Mouse (Mus musculus) A20 (cell line): ENCODE results near the gene Klhl3.

Source experiments
- DNase-seq: peaks from one replicate; pipeline ENCODE4 v3.0.0-alpha.2; 2011; ENCODE audit warnings: low read depth, low spot score

Klhl3 gene

DNA sequence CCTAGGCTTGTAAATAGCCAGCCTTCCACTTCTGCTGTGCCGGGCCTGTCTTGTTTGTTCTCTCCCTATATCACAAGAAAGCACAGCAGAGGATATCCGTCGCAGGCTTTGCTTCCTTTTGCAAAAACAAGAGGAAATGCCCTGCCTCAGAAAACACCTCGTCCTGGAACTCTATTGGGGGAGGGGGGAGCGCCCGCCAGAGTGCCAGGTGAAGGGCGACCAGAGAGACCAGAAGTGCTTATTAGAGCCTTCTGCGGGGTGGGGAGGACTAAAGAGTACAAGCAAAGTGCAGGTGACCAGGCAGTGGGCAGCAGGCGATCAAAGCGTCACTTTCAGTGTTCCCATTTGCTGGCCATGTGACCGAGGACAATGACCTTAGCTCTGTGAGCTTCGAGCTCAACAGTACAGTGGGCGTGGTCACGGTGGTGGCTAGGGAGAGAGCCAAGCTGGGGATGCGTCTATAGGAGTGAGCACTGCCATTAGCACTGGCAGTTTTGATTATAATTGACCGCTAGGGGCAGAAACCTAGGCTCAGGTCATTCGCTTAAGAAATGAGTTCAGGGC is 45.8 kb downstream of the Klhl3 start:
- no peak for DNase-seq

DNA sequence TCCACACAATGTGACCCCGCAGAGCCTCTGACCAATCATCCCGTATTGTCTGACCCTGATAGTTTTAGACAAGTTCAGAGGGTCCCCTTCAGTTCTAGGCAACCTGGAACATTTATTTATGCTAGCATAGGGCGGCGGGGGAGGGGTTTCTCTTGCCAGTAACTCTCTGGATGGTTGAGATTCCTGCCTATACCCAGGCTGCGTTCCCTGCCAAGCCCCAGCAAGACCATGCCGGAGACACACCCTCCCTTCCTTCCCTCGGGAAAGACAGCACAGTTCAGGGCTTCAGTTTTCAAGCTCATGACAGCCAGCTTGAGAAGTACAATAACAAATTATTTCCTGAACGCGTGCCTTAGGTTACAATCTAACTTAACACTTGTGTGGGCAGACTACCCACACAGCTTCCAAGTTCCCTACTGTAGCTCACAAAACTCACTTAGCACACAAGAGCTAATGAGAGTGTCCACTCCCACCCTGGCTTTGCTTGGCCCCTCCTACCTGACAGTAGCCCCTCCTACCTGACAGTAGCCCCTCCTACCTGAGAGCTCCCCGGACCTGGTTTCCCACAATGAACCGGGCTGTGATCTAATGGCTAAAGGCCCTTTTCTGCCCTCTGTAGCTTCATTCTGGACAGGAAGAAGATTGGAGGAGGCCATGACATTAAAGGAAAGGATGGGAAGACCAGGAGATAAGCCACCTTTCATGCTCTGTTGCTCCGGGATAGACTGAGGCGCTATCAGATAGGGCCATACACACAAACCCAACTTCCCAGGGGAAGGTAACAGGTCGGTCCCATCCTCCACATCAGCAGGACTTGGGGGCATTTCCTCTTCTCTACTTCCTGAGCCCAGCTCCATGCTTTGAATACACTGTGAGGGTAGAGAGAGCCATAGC is 46.6 kb downstream of the Klhl3 start:
- no peak for DNase-seq

DNA sequence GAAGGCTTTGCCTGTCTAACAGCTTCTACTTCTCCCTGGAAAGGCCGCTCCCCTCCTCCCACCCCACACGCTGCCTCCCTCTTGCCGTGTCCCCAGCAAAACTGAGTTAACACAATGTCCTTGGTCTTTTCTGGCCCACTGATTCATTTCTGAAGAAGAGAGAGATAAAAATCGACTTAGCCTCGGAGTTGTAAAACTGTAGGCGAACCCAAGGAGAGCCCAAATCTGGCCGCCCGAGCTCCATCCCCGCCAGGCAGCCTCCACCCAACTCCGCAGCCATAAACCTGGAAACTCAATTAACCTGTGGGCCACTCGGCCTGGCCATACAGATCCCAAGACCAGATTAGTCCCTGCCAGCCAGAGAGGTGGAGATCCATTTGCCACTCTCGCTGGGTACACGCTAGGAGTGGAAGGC is 47.3 kb downstream of the Klhl3 start:
- DNase-seq: no peak

DNA sequence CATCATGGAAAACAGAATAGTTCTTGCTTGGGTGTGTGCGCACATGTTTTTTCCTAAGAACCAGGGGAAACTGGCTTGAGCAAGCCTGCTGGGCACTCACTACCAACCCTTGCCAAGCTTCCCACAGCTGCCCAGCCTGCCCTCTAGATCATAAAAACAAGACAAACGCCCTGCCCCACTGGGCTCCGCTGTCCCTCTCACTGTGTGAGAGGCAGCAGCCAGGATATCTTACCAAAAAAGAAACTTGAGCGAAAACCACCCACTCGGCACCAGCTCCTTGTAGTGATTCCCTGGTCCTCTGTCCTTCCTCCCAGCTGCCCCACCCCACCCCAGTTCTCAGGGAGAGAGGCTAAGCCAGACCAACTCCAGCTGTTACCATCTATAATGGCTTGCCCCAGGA is 48.1 kb downstream of the Klhl3 start:
- DNase-seq: no peak

DNA sequence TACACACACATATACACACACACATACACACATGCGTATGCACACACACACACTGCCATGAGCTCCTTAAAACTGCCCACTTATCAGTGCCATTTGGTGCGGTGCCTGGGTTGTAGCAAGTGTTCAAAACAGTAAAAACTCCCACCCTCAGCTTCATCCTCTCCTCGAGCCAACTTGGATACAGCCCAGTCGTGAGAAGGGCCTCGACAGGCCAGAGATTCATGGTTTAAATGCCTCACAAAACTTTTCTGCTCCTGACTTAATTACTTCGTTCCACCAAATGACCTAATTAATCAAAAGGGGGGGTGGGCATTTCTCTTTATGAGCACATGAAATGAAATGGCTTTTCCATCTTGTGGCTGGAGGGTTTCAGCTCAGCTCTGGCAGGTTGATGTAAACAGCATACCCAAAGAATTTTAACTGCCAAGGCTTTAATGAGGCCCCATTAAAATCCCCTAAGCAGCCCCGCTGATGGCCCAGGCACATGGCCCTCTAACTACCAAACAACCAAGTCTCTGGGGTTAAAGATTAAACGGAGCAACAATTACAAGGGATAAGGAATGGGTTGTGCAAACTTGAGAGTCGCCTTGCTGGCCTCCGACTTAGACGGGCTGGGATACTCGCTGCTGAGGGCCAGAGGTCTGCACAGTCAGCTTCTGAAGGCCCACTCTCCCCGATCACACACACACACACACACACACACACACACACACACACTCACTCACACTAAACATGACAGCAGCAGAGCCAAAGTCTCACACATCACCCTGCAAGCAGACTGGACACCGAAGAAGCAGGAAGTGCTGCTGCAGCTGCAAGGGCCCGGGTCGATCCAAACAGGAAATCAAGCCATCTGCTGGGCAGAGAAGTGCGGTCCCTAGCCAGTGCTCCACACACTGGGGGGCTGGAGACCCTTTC is 55.2 kb downstream of the Klhl3 start:
- DNase-seq: no peak

DNA sequence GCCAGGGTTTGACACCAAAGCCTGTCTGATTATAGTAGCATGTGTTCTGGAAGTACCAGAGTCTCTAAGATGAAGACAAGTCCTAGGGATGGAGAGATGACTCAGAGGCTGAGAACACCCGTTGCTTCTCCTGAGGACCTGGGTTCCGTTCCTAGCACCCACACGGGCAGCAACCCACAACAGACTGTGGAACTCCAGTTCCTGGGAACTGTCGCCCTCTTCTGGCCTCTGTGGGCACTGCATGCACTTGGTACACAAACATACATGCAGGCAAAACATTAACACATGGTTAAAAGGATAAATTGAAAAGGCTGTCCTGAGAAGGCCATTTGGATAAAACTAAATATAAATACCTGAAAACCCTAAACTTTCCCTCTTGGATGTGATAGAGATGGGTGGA is 56.8 kb downstream of the Klhl3 start:
- peak; percentile 35 for DNase-seq

DNA sequence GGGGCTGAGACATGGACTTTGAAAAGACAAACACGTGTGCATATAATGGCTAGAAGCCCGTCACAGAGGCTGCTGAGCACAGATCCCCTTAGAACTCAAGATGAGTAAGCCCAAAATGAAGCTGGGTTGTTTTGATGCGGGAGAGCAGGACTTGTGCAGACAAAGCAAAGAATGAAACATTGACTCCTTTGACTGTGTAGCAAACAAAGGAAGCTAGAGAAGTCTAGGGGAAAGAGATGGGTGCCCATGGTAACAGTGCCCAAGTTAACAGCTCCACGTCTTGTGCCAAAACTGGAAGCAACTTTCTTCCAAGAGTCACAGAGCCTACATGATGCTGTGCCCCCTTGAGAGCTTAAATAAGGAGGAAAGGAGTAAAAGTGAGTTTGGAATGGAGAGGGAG is 59.8 kb downstream of the Klhl3 start:
- DNase-seq: no peak

DNA sequence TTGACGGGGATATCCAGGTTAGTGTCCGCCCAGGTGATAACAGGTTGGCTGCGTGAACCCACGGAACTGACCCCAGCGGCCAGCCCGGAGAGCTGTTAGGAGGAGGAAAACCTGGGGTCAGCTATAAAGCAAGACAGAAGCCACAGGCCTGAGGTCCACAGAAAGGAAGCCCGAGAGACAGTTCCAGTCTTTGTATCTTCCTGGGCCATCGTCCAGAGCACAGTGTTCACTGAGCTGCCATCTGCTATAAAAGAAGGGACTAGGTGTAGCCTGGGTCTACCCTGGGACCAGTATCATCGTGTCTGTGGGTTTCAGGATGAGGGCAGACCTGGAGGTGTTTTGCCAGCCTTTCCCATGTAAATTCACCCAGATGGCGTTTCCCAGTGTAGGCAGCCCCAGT is 61.7 kb downstream of the Klhl3 start:
- DNase-seq: no peak

DNA sequence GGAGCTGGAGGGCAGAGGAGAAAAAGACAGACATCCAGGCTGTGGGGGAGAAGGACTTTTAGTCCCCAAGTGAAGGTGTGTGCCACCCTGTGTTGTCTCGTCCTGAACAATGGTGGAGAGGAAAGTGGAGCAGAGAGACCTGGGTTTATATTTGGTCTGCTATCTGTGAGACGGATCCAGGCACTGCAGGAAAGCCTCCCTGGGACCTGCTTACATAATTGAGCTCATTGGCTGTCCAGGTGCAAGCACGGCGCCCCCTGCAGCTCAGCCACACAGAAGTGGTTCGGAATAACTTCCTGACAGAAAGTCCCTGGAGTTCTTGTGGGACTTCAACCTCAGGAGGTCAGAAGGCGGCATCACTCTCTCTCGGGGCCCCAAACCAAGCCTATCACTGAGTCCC is 62.1 kb downstream of the Klhl3 start:
- no peak for DNase-seq

DNA sequence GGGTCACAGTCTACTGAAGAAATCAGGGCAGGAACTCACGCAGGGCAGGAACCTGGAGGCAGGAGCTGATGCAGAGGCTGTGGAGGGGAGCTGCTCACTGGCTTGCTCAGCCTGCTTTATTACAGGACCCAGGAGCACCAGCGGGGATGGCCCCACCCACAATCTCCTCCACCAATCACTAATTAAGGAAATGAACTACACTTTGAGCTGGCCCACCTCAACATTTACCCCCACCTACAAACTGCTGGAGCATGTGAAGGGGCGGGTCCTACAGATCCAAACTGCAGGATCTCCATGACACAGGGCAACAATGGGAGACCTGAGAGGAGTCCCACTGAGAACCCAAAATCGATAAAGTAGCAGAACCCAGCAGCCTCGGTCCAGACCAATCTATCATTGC is 64.3 kb downstream of the Klhl3 start:
- DNase-seq: no peak

DNA sequence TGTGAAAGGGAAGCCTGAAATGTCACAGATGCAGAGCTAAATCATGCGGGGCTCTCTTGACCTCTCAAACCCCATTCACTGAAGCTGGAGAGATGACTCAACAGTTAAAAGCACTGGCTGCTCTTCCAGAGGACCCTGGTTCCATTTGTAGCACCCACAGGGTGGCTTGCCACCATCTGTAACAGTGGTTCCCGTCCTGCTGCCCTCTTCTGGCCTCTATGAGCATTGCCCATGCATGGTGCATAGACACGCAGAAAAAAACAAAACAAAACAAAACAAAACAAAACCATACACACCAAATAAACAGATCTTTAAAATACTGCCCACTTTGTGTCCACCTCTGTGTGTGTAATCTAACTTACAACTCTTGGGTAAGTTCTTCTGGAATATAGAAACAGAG is 65.3 kb downstream of the Klhl3 start:
- DNase-seq: peak; percentile 42

DNA sequence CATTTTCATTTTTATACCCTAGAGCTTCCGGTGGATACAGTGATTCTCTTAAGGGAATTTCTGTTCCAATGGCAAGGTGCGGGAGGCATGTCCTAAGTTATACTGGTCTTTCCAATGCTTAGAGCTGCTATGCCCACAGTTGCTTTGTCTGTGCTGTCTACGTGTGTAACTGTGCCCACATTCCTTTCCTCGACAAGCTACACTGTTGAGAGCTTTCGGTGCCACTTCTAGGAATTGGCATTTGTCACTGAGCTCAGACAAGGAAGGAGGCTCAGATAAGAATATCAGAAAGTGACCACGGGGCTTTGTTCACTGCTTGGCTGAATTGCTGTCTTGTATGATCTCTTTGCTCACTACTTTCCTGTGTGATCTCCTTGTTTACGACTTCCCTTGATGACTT is 67.2 kb downstream of the Klhl3 start:
- no peak for DNase-seq

DNA sequence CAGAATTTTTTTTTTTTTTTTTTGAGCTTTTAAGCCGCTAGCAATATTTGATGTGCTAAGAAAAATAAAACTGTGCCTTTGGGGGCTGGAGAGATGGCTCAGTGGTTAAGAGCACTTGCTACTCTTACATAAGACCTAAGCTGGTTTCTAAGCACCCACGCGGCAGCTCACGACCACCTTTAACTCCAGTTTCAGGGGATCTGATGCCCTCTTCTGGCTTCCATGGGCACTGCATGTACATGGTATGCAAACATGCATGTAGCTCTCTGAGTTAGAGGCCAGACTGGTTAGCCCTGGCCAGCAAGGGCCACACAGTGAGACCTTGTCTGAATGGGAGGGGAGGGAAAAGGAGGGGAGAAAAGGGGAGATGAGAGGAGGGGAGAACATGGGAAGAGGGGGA is 68.1 kb downstream of the Klhl3 start:
- peak; percentile 43 for DNase-seq

DNA sequence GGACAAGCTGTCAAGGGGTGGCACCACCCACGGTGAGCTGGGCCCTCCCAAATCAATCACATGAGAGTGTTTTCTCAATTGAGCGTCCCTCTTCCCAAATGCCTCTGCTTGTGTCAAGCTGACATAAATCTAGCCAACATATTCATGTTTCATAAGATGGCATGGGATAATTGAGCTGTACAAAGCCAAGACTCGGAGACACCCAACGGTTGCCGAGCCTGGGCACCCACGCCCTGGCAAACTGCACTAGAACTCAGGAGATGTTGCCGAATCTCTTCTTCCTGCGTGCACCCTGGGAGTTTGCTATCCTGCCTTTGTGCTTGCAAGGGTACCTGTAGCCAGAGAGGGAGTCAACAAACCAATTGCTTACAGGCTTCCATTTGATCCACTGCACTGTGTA is 70.1 kb downstream of the Klhl3 start:
- no peak for DNase-seq

DNA sequence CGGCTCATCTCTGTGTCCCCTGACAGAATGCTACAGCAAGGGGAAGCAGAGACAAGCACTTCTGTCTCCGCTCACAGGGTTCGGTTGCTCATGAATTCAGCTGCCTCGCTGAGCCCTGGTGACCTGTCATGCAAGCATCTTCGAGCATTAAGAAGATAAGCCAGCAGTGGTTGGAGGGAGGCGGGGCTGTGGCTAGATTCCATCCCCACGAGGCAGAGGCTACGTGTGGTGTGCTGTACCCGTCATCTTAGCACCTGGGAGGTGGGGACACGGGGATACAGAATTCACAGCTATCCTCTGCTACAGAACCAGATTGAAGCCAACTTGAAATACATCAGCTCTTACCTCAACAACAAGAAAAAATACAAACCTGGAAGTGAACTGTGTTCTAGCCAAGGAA is 73.3 kb downstream of the Klhl3 start:
- DNase-seq: no peak

DNA sequence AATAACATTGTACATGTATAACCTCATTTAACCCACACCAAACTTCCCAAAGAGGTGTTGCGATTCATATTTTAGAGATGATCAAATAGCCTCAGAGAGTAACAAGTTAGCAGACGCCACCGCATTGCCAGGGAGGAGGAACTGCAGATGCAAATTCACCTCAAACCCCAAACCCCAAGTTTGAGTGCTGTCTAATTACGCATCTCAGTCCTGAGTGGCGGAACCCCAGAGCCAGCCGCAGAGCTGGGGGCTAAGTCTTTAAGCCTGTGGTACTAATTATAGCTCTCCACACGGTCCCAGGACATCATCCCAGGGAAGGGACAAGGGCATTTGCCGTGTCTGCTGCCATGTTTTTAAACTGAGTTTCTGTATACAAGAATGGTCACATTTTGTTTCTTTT is 75.9 kb downstream of the Klhl3 start:
- DNase-seq: peak; percentile 66

DNA sequence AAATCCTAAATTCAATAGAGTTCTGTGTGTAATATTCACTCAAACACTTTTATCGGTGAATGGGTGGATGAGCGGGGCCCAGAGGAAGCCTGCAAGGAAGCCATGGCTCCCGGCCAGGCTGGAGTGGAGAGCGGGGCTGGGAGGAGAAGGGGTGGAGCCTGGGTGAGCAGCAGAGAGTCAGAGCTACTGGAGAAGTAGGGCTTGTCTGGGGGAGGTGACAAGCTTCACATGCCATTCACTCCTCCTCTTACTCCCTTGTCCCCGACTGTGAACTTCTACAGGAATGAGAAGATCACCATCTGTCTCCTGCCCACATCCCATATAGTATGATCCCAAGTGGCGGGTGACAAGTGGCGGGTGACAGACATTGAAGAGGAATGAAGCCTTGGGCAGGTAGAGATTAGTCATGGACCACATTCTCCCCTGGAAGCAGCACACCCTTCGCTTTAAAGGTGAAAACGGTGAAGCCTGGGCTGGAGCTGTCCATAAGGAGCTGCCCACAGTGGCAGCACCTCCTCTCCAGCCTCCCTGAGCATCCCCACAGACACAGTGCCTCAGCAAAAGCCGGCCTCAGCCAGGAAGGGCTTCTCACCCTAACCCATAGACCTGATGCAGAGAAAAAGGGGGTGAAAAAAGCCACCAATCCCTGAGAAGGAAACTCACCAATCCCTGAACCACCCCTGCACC is 77.8 kb downstream of the Klhl3 start:
- DNase-seq: no peak

DNA sequence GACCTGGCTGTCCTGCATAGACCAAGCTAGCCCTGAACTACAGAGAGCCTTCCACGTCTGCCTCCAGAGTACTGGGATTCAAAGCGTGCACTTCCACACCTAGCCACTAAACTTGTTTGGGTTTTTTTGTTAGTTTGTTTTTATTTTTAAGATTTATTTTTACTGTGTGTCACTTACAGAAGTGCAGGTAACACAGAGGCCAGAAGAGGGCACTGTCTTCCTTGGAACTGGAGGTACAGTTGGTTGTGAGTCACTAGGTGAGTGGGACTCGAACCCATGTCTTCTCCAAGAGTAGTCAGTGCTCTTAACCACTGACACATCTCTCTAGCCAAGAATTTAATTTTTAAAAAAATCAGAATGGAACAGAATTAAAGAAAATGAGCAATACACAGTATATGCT is 78.4 kb downstream of the Klhl3 start:
- no peak for DNase-seq

DNA sequence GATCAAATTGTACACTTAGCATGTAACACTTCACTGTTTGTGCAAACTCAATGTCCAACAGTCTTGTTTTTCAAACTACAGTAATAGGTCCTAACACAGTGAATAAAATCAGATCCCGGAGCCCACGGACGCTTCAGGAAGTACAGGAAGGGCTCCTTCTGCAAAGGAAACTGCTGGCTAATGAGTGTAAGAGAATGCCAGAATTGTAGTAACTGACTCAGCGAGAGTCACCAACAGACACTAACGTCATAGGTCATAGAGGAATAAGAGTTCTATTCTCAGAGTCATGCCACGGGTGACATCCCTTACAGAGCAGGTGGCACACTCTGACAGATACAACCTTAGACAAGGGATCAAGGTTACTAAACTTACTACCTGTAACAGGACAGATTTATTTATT is 78.9 kb downstream of the Klhl3 start:
- no peak for DNase-seq

DNA sequence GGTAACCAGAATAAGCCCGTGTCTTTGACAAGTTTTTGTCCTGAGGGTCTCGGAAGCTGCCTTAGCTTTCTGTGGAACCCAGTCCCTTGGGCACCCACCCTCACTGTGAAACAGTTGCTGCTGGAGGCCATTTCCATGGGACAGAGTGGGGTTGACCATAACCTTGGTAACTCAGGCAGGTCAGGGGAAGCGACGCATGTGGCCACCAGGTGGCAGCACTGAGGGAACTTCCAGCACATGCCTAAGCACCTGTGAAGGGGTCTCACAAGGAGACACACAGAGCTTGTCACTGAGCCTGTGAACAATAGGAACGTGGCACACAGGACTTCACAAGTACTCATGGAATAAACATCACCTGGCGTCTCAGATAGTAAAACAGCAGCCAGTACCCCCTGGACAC is 81.6 kb downstream of the Klhl3 start:
- peak; percentile 63 for DNase-seq

DNA sequence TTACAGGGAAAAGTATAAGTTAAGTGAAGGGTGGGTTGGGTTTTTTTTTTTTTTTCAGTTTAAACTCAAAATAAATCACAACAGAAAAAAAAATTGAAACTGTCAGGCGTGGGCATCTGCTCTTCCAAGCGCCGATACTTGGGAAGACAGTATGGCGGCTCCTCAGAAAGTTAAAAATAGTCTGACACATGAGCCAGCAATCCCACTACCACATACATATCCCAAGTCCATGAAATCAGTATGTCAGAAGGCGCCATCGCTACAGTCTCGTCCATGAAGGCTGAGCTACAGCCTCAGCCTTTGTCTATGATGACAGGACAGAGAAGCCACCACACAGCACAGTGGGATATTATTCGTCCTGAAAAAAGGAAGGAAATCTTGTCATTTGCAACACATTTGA is 86.3 kb downstream of the Klhl3 start:
- DNase-seq: no peak
